Mouse (Mus musculus) kidney, adult 2 months (tissue): Measurements from ENCODE around the gene Ptpn3. TPM values are rescaled to one million over a fixed set of nuclear protein-coding genes. Genes with fewer than 3 reads are reported as not detected.

Source experiments
- DNase-seq: peaks from one replicate; pipeline ENCODE4 v3.0.0; 2021
- H3K27ac ChIP-seq: fragments of 200-500 bp; 2 replicates; pipeline ENCODE4 v1.5.1; 2012; ENCODE audit warnings: low read depth, low read length, control low read depth, inconsistent platforms; ENCODE audit not compliant: insufficient read depth
- H3K27me3 ChIP-seq: fragments of 200-500 bp; replicated peaks from 2 replicates; pipeline ENCODE4 v1.6.1; 2012; ENCODE audit warnings: mild to moderate bottlenecking, moderate library complexity, low read length, inconsistent platforms; ENCODE audit not compliant: control insufficient read depth, insufficient read depth
- H3K36me3 ChIP-seq: fragments of 200-500 bp; 2 replicates; pipeline ENCODE4 v1.6.1; 2012; ENCODE audit warnings: mild to moderate bottlenecking, moderate library complexity, low read length, inconsistent platforms; ENCODE audit not compliant: control insufficient read depth, insufficient read depth
- H3K4me1 ChIP-seq: fragments of 200-500 bp; 2 replicates; pipeline ENCODE4 v1.6.1; 2011; ENCODE audit warnings: low read length; ENCODE audit not compliant: control insufficient read depth, insufficient read depth
- H3K4me3 ChIP-seq: fragments of 200-500 bp; 2 replicates; pipeline ENCODE4 v1.5.1; 2011; ENCODE audit warnings: mild to moderate bottlenecking, low read depth, low read length, control low read depth; ENCODE audit not compliant: insufficient read depth
- CTCF ChIP-seq: fragments of 200-500 bp; conservative IDR thresholded peaks from 2 replicates; pipeline ENCODE4 v1.5.1; 2011; ENCODE audit warnings: low read depth, mild to moderate bottlenecking, control low read depth, low read length, moderate library complexity, mixed read lengths; ENCODE audit not compliant: insufficient read depth, insufficient read length
- POLR2A ChIP-seq: fragments of 200-500 bp; IDR thresholded peaks from one replicate; pipeline ENCODE4 v1.6.1; 2011; ENCODE audit warnings: low read depth, low read length, control low read depth
- WGBS: fragments of 180-500 bp; shearing (Covaris S2); methylation state at CpG from one replicate; pipeline ENCODE4 v1.1.7; 2018; 5-methylcytosine and 5-hydroxymethylcytosine counted together
- polyA plus RNA-seq: library from polyadenylated mRNA; depleted of rRNA; stranded (reverse); fragments of >200 nt; gene quantifications from 2 replicates; pipeline ENCODE4 v1.2.3, GENCODE M21; 2012

Ptpn3 gene
- polyA plus RNA-seq, 1 experiment, result 17.7 TPM

GRCm38 (mm10) chr4:57162789-57163722 lies 138.6 kb downstream of the Ptpn3 start:
- H3K27me3 ChIP-seq, result no peaks in the 10 kb centered on the region
- 0 out of 2 replicates have a peak, but pooled peaks cover 3% of the 10 kb centered on the region for H3K4me1 ChIP-seq
- no peak overlapping the region for H3K27ac ChIP-seq
- H3K4me3 ChIP-seq, result no peak overlapping the region
- TF ChIP-seq CTCF, result no peak
- TF ChIP-seq POLR2A, result no peak
- no peaks in the 10 kb centered on the region for H3K36me3 ChIP-seq
- 65% methylated on average over 10 of the region's 10 CpGs for WGBS
- DNase-seq, result no peak

- Histone ChIP-seq H3K27ac (no peak overlapping the region), H3K4me1 (no peaks in the 10 kb centered on the region), H3K27me3 (no peaks in the 10 kb centered on the region), H3K4me3 (no peak overlapping the region), H3K36me3 (no peaks in the 10 kb centered on the region)
- WGBS, result 58% methylated on average over 7 of the region's 7 CpGs
- no peak for TF ChIP-seq POLR2A
- no peak for TF ChIP-seq CTCF
- no peak for DNase-seq
Measured at GRCm38 (mm10) chr4:57160571-57160970, 141.1 kb downstream of the Ptpn3 start.

DNA sequence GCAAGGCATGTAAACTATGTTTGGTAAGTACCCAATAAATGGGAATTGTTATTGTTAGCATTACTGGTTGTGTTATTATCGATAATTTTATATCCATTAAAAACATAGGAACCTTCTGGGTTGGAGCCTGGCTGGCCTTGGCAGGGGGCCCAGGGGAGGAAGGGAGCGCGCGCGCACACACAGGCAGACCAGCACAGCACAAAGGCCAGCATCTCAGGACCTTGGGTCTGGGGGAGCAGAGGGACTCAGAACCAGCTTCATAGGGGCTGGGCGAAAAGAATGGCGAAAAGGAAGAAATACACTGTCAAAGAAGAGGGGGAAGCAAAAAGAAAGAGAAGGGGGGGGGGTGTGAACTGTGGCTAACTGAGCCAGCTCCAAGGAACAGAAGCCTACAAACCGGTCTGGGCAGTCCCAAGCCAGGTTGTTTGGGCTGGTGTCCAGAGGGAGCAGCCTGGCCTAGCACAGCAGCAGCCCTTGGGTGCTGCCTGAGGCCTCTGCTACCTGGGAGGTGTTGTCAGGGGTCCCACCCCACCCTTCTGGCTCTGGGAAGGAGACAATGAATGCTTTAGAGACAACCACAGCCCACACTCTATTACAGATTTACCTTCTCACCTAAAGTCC lies 145.0 kb downstream of the Ptpn3 start:
- peak; percentile 78 for DNase-seq
- Histone ChIP-seq H3K4me3 (no peak overlapping the region), H3K27me3 (no peaks in the 10 kb centered on the region), H3K36me3 (no peaks in the 10 kb centered on the region), H3K4me1 (peaks cover 7% of the 10 kb centered on the region; the same call in 1 of the 2 replicates), H3K27ac (peak overlapping the region; percentile 97)
- 67% methylated on average over 8 of the region's 8 CpGs for WGBS
- TF ChIP-seq POLR2A (no peak), CTCF (no peak)

- Histone ChIP-seq H3K27me3 (no peaks in the 10 kb centered on the region), H3K36me3 (no peaks in the 10 kb centered on the region), H3K4me3 (no peak overlapping the region), H3K4me1 (peaks cover 7% of the 10 kb centered on the region; the same call in 1 of the 2 replicates), H3K27ac (peak overlapping the region; percentile 78)
- DNase-seq, result peak; percentile 62
- no peak for TF ChIP-seq CTCF
- TF ChIP-seq POLR2A, result no peak
- 27% methylated on average over 8 of the region's 8 CpGs for WGBS
Measured at GRCm38 (mm10) chr4:57153838-57154237, 147.8 kb downstream of the Ptpn3 start.

GRCm38 (mm10) chr4:57153068-57153835 lies 148.4 kb downstream of the Ptpn3 start:
- TF ChIP-seq POLR2A, result no peak
- no peak for TF ChIP-seq CTCF
- Histone ChIP-seq H3K4me1 (peaks cover 7% of the 10 kb centered on the region; the same call in 1 of the 2 replicates), H3K36me3 (no peaks in the 10 kb centered on the region), H3K27me3 (no peaks in the 10 kb centered on the region), H3K27ac (peak overlapping the region; percentile 78), H3K4me3 (no peak overlapping the region)
- DNase-seq, result no peak
- 20% methylated on average over 9 of the region's 9 CpGs for WGBS

DNA sequence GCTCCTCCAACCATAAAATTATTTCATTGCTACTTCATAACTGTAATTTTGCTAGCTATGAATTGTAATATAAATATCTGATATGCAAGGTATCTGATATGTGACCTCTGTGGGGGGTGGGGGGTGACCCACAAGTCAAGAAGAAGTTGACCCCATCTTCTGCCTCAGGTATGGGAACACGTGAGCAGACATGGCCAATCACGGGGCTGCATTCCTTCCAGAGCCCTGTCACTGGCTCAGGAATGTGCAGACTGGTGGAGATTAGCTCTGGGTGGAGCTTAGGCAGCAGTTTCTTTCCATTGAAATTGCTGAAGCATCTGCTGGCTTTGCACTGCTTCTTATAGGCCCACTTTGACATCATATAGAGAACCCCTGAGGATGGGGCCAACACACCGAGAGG lies 153.5 kb downstream of the Ptpn3 start:
- Histone ChIP-seq H3K4me3 (no peak overlapping the region), H3K36me3 (no peaks in the 10 kb centered on the region), H3K4me1 (no peaks in the 10 kb centered on the region), H3K27me3 (no peaks in the 10 kb centered on the region), H3K27ac (no peak overlapping the region)
- TF ChIP-seq CTCF, result no peak
- no peak for TF ChIP-seq POLR2A
- 70% methylated on average over 3 of the region's 3 CpGs for WGBS
- DNase-seq, result no peak
